Mouse (Mus musculus): ENCODE measurements at regions not wholly inside any gene's neighbourhood (a gene's known extent, or its start where the extent isn't known, plus 50 kb on each side); places are given as distances from the start of the nearest gene placed in this dataset.

GRCm38 (mm10) chr2:128250841-128251240, 125.0 kb downstream of the Bcl2l11 start:
- H3K4me2 ChIP-seq (ENCODE audit: low read depth, low read length), result no peak overlapping the region
- H3K27me3 ChIP-seq (ENCODE audit: insufficient read depth, low read length), result no peaks in the 10 kb centered on the region
- H3K4me3 ChIP-seq (ENCODE audit: low read depth, low read length), result no peak overlapping the region
- H3K27ac ChIP-seq (ENCODE audit: low read depth), result no peak overlapping the region
- DNase-seq (no peak), ATAC-seq (no peak)
- 63% methylated on average over 4 of the region's 4 CpGs for WGBS (ENCODE audit: insufficient replicate concordance)
- TF ChIP-seq CTCF (IDR thresholded peaks at IDR 0.05; ENCODE audit: low read depth), result no peak
- TF ChIP-seq EP300 (IDR thresholded peaks at IDR 0.05; ENCODE audit: low read depth), result no peak
- no peaks in the 10 kb centered on the region for H3K9me3 ChIP-seq (ENCODE audit: low read length)
- H3K9ac ChIP-seq (replicated peaks), result no peak overlapping the region
- H3K36me3 ChIP-seq (replicated peaks; ENCODE audit: insufficient read depth, low read length), result no peaks in the 10 kb centered on the region
- H3K4me1 ChIP-seq (ENCODE audit: insufficient read depth), result no peaks in the 10 kb centered on the region

- Histone ChIP-seq H3K9ac (replicated peaks) (no peak overlapping the region), H3K36me3 (replicated peaks; ENCODE audit: insufficient read depth, low read length) (no peaks in the 10 kb centered on the region), H3K9me3 (ENCODE audit: low read length) (no peaks in the 10 kb centered on the region), H3K4me1 (ENCODE audit: insufficient read depth) (no peaks in the 10 kb centered on the region), H3K27me3 (ENCODE audit: insufficient read depth, low read length) (no peaks in the 10 kb centered on the region), H3K27ac (ENCODE audit: low read depth) (no peak overlapping the region), H3K4me3 (ENCODE audit: low read depth, low read length) (no peak overlapping the region), H3K4me2 (ENCODE audit: low read depth, low read length) (no peak overlapping the region)
- ATAC-seq (no peak), DNase-seq (no peak)
- 63% methylated on average over 6 of the region's 6 CpGs for WGBS (ENCODE audit: insufficient replicate concordance)
- TF ChIP-seq CTCF (IDR thresholded peaks at IDR 0.05; ENCODE audit: low read depth) (no peak), EP300 (IDR thresholded peaks at IDR 0.05; ENCODE audit: low read depth) (no peak)
Observed at GRCm38 (mm10) chr2:128256651-128257050, 130.8 kb downstream of the Bcl2l11 start.

DNA sequence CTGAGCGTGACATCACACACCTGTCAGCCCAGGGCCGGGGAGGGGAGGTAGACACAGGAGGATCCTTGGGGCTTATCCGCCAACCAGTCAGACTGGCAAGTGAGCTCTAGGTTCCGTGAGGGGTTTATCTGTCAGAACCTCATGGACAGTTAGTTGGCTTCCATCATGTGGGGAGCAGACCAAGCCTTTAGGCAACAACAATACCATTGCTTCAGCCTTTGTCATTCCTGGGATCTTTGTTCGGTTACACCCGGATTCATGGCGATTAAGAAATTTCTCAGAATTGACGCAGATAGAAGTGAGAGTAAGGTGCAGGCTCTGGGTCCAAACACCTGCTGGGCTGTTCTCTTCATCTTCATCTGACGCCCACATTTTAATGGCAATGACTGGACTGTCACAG, 131.4 kb downstream of the Bcl2l11 start:
- 83% methylated on average over 9 of the region's 9 CpGs for WGBS (ENCODE audit: insufficient replicate concordance)
- no peak for ATAC-seq
- Histone ChIP-seq H3K27me3 (ENCODE audit: insufficient read depth, low read length) (no peaks in the 10 kb centered on the region), H3K4me2 (ENCODE audit: low read depth, low read length) (no peak overlapping the region), H3K27ac (ENCODE audit: low read depth) (no peak overlapping the region), H3K36me3 (replicated peaks; ENCODE audit: insufficient read depth, low read length) (no peaks in the 10 kb centered on the region), H3K9me3 (ENCODE audit: low read length) (no peaks in the 10 kb centered on the region), H3K9ac (replicated peaks) (no peak overlapping the region), H3K4me3 (ENCODE audit: low read depth, low read length) (no peak overlapping the region), H3K4me1 (ENCODE audit: insufficient read depth) (no peaks in the 10 kb centered on the region)
- TF ChIP-seq EP300 (IDR thresholded peaks at IDR 0.05; ENCODE audit: low read depth), result no peak
- no peak for TF ChIP-seq CTCF (IDR thresholded peaks at IDR 0.05; ENCODE audit: low read depth)
- no peak for DNase-seq

- TF ChIP-seq CTCF (IDR thresholded peaks at IDR 0.05; ENCODE audit: low read depth) (no peak), EP300 (IDR thresholded peaks at IDR 0.05; ENCODE audit: low read depth) (no peak)
- 84% methylated on average over 3 of the region's 3 CpGs for WGBS (ENCODE audit: insufficient replicate concordance)
- H3K27me3 ChIP-seq (ENCODE audit: insufficient read depth, low read length), result no peaks in the 10 kb centered on the region
- no peak for ATAC-seq
- H3K4me3 ChIP-seq (ENCODE audit: low read depth, low read length), result no peak overlapping the region
- H3K27ac ChIP-seq (ENCODE audit: low read depth), result no peak overlapping the region
- H3K4me1 ChIP-seq (ENCODE audit: insufficient read depth), result peaks cover 9% of the 10 kb centered on the region
- no peak overlapping the region for H3K9ac ChIP-seq (replicated peaks)
- H3K36me3 ChIP-seq (replicated peaks; ENCODE audit: insufficient read depth, low read length), result no peaks in the 10 kb centered on the region
- DNase-seq, result no peak
- H3K9me3 ChIP-seq (ENCODE audit: low read length), result no peaks in the 10 kb centered on the region
- H3K4me2 ChIP-seq (ENCODE audit: low read depth, low read length), result no peak overlapping the region
Observed at GRCm38 (mm10) chr2:128263880-128264279, 138.0 kb downstream of the Bcl2l11 start.

DNA sequence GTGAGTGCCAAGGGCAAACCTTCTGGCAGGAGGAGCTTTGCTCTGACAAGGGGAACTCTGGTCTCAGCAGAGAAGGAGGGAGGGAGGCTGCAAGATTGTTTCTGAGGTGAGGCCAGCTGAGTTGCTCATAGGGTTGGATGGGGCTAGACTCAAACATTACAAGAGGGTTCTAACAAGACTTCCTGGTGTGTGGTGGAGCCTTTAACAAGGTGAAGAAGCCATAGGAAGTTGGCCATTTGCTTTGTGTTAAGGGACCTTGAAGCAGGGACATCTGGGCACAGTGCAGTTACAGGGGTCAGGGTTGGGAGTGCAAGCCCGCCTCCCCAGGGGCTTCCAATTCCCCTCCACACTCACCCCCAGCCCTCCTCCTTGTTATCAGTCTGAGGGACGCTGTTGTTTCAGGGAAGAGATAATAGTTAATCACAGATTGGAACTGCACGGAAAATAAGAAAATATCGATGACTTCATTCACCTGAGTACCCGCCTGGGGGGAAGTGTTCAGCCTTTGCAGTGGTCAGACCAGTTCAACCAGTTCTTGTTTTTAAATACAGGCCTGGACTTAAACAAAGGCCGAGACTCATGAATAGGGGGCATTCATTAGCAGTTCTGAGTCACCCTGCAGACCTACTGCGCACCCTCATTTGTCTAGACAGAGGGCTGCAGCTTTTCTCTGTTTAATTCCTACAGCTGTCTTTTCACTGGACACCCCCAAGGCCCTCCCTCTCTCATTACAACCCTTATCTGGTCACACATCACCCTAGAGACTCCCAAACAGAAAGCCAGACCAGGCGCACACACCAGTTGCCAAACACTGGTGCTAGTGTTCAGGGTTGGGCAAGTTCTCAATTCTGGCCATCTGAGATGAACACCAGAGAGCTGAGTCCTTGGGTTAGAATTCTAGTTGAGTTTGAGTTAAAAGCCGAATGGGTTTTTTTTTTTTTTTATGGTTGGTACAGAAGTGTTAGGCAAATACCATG, 139.5 kb downstream of the Bcl2l11 start:
- H3K36me3 ChIP-seq (replicated peaks; ENCODE audit: insufficient read depth, low read length), result no peaks in the 10 kb centered on the region
- H3K4me1 ChIP-seq (ENCODE audit: insufficient read depth), result peaks cover 11% of the 10 kb centered on the region
- ATAC-seq (no peak), DNase-seq (no peak)
- H3K9me3 ChIP-seq (ENCODE audit: low read length), result no peaks in the 10 kb centered on the region
- WGBS (ENCODE audit: insufficient replicate concordance), result 59% methylated on average over 9 of the region's 9 CpGs
- no peak overlapping the region for H3K4me2 ChIP-seq (ENCODE audit: low read depth, low read length)
- H3K9ac ChIP-seq (replicated peaks), result no peak overlapping the region
- no peaks in the 10 kb centered on the region for H3K27me3 ChIP-seq (ENCODE audit: insufficient read depth, low read length)
- TF ChIP-seq EP300 (IDR thresholded peaks at IDR 0.05; ENCODE audit: low read depth) (no peak), CTCF (IDR thresholded peaks at IDR 0.05; ENCODE audit: low read depth) (no peak)
- H3K27ac ChIP-seq (ENCODE audit: low read depth), result 0 out of 2 replicates have a peak overlapping the region, but pooled peaks have one; percentile 11
- H3K4me3 ChIP-seq (ENCODE audit: low read depth, low read length), result no peak overlapping the region

- Histone ChIP-seq H3K4me2 (ENCODE audit: low read depth, low read length) (no peak overlapping the region), H3K27ac (ENCODE audit: low read depth) (0 out of 2 replicates have a peak overlapping the region, but pooled peaks have one; percentile 34), H3K27me3 (ENCODE audit: insufficient read depth, low read length) (no peaks in the 10 kb centered on the region), H3K36me3 (replicated peaks; ENCODE audit: insufficient read depth, low read length) (no peaks in the 10 kb centered on the region), H3K9ac (replicated peaks) (no peak overlapping the region), H3K9me3 (ENCODE audit: low read length) (no peaks in the 10 kb centered on the region), H3K4me1 (ENCODE audit: insufficient read depth) (peaks cover 17% of the 10 kb centered on the region), H3K4me3 (ENCODE audit: low read depth, low read length) (no peak overlapping the region)
- 49% methylated on average over 9 of the region's 9 CpGs for WGBS (ENCODE audit: insufficient replicate concordance)
- no peak for TF ChIP-seq EP300 (IDR thresholded peaks at IDR 0.05; ENCODE audit: low read depth)
- TF ChIP-seq CTCF (IDR thresholded peaks at IDR 0.05; ENCODE audit: low read depth), result no peak
- DNase-seq (no peak), ATAC-seq (peak; percentile 45; the same call in 1 of the 2 replicates)
Observed at GRCm38 (mm10) chr2:128270377-128271129, 144.7 kb downstream of the Bcl2l11 start.
